Mouse (Mus musculus) myocyte (in vitro differentiated cells): ENCODE results near the gene Cacna1a. TPM values are rescaled to one million over a fixed set of nuclear protein-coding genes. Genes with fewer than 3 reads are reported as not detected.
A peak's percentile ranks its signal among the peaks of the same experiment; 100 is the strongest.

Source experiments
- H3K27me3 ChIP-seq: one replicate; pipeline ENCODE4 v1.6.1; 2011; ENCODE audit not compliant: control insufficient read depth, insufficient read depth, insufficient read length
- H3K36me3 ChIP-seq: one replicate; pipeline ENCODE4 v1.6.1; 2011; ENCODE audit not compliant: control insufficient read depth, insufficient read depth
- H3K4me2 ChIP-seq: one replicate; pipeline ENCODE4 v1.6.1; 2011; ENCODE audit warnings: low read depth, control low read depth
- H3K4me3 ChIP-seq: one replicate; pipeline ENCODE4 v1.5.1; 2011; ENCODE audit warnings: mild to moderate bottlenecking, control low read depth, moderate library complexity
- H3K79me2 ChIP-seq: one replicate; pipeline ENCODE4 v1.6.1; 2011; ENCODE audit not compliant: control insufficient read depth, insufficient read depth
- H3ac ChIP-seq: one replicate; pipeline ENCODE4 v1.6.1; 2011; ENCODE audit not compliant: control insufficient read depth, insufficient read length
- CEBPB ChIP-seq: IDR thresholded peaks from 2 replicates; pipeline ENCODE4 v1.6.1; 2011; ENCODE audit warnings: mild to moderate bottlenecking, moderate library complexity; ENCODE audit not compliant: poor library complexity, insufficient read depth, severe bottlenecking
- E2F4 ChIP-seq: IDR thresholded peaks from one replicate; pipeline ENCODE4 v1.6.1; 2011; ENCODE audit warnings: mild to moderate bottlenecking, control low read depth, moderate library complexity; ENCODE audit not compliant: insufficient read depth
- MAX ChIP-seq: IDR thresholded peaks from one replicate; pipeline ENCODE4 v1.6.1; 2011; ENCODE audit warnings: low read depth, mild to moderate bottlenecking, control low read depth
- MYOD1 ChIP-seq, 3 experiments: IDR thresholded peaks; one replicate each; pipeline ENCODE4 v1.6.1; 2011; ENCODE audit warnings: control low read depth in 2 of 3, low read depth in 2 of 3, mild to moderate bottlenecking in 2 of 3, moderate library complexity in 1 of 3; ENCODE audit not compliant: insufficient read length in 2 of 3, control insufficient read depth in 1 of 3
- MYOG ChIP-seq, 3 experiments: IDR thresholded peaks; one replicate each; pipeline ENCODE4 v1.6.1; 2011; ENCODE audit warnings: control low read depth in 2 of 3, low read depth in 2 of 3, mild to moderate bottlenecking in 2 of 3; ENCODE audit not compliant: insufficient read length in 2 of 3, control insufficient read depth in 1 of 3, insufficient read depth in 1 of 3
- POLR2A ChIP-seq: IDR thresholded peaks from one replicate; pipeline ENCODE4 v1.6.1; 2011; ENCODE audit warnings: low read depth, mild to moderate bottlenecking, control low read depth, moderate library complexity; ENCODE audit not compliant: insufficient read length
- POLR2AphosphoS2 ChIP-seq: IDR thresholded peaks from one replicate; pipeline ENCODE4 v1.6.1; 2011; ENCODE audit warnings: low read depth, control low read depth; ENCODE audit not compliant: insufficient read length
- REST ChIP-seq: IDR thresholded peaks from one replicate; pipeline ENCODE4 v1.6.1; 2011; ENCODE audit warnings: mild to moderate bottlenecking, control low read depth, moderate library complexity; ENCODE audit not compliant: insufficient read depth, insufficient read length
- SRF ChIP-seq: IDR thresholded peaks from one replicate; pipeline ENCODE4 v1.6.1; 2011; ENCODE audit warnings: low read depth; ENCODE audit not compliant: control insufficient read depth, insufficient read length
- TCF12 ChIP-seq: IDR thresholded peaks from one replicate; pipeline ENCODE4 v1.6.1; 2011; ENCODE audit warnings: mild to moderate bottlenecking, control low read depth; ENCODE audit not compliant: poor library complexity, insufficient read depth, severe bottlenecking
- TCF3 ChIP-seq: IDR thresholded peaks from one replicate; pipeline ENCODE4 v1.6.1; 2011; ENCODE audit warnings: low read depth, control low read depth; ENCODE audit not compliant: insufficient read length
- USF1 ChIP-seq: IDR thresholded peaks from one replicate; pipeline ENCODE4 v1.6.1; 2011; ENCODE audit warnings: low read depth, mild to moderate bottlenecking, control low read depth, moderate library complexity
- polyA plus RNA-seq: library from polyadenylated mRNA; unstranded; fragments of >200 nt; fragmentation: generic; extraction: Trizol; gene quantifications from one replicate; pipeline ENCODE4 v1.2.1, GENCODE M21; 2012; ENCODE audit warnings: missing spikeins

The Cacna1a gene
- polyA plus RNA-seq, 1 experiment: 1.8 TPM

- H3ac ChIP-seq: no peak overlapping the region
- H3K36me3 ChIP-seq: no peaks in the 10 kb centered on the region
- no peak overlapping the region for H3K4me2 ChIP-seq
- no peaks in the 10 kb centered on the region for H3K27me3 ChIP-seq
- H3K4me3 ChIP-seq: no peak overlapping the region
- H3K79me2 ChIP-seq: no peaks in the 10 kb centered on the region
- TF ChIP-seq POLR2A (no peak), POLR2AphosphoS2 (no peak), TCF12 (no peak), MYOD1 (IDR thresholded peaks at IDR 0.05; ENCODE audit: control insufficient read depth in 1 of 3, insufficient read length in 2 of 3, low read depth in 2 of 3) (no peak), CEBPB (no peak), MAX (no peak), SRF (no peak), USF1 (no peak), MYOG (IDR thresholded peaks at IDR 0.05; ENCODE audit: control insufficient read depth in 1 of 3, insufficient read depth in 1 of 3, insufficient read length in 2 of 3, low read depth in 2 of 3) (no peak), REST (no peak), TCF3 (no peak), E2F4 (no peak)
Measured at GRCm38 (mm10) chr8:84636051-84636691, 247.9 kb downstream of the Cacna1a start.

GRCm38 (mm10) chr8:84637946-84638554 lies 249.8 kb downstream of the Cacna1a start:
- H3ac ChIP-seq: no peak overlapping the region
- no peaks in the 10 kb centered on the region for H3K36me3 ChIP-seq
- no peak for TF ChIP-seq REST
- TF ChIP-seq MYOD1 (IDR thresholded peaks at IDR 0.05; ENCODE audit: control insufficient read depth in 1 of 3, insufficient read length in 2 of 3, low read depth in 2 of 3): no peak
- TF ChIP-seq POLR2A: no peak
- no peak for TF ChIP-seq E2F4
- TF ChIP-seq MAX: no peak
- no peak for TF ChIP-seq CEBPB
- TF ChIP-seq SRF: no peak
- no peak for TF ChIP-seq TCF3
- TF ChIP-seq MYOG (IDR thresholded peaks at IDR 0.05; ENCODE audit: control insufficient read depth in 1 of 3, insufficient read depth in 1 of 3, insufficient read length in 2 of 3, low read depth in 2 of 3): no peak
- TF ChIP-seq POLR2AphosphoS2: no peak
- no peak for TF ChIP-seq TCF12
- peak overlapping the region; percentile 32 for H3K4me3 ChIP-seq
- H3K79me2 ChIP-seq: no peaks in the 10 kb centered on the region
- peak overlapping the region; percentile 76 for H3K4me2 ChIP-seq
- no peaks in the 10 kb centered on the region for H3K27me3 ChIP-seq

GRCm38 (mm10) chr8:84638555-84639161 lies 250.4 kb downstream of the Cacna1a start:
- Histone ChIP-seq H3K27me3 (no peaks in the 10 kb centered on the region), H3K4me3 (peak overlapping the region; percentile 32), H3ac (peak overlapping the region; percentile 41), H3K36me3 (no peaks in the 10 kb centered on the region), H3K4me2 (peak overlapping the region; percentile 76), H3K79me2 (no peaks in the 10 kb centered on the region)
- TF ChIP-seq POLR2A (peak; percentile 24), MYOG (IDR thresholded peaks at IDR 0.05; ENCODE audit: control insufficient read depth in 1 of 3, insufficient read depth in 1 of 3, insufficient read length in 2 of 3, low read depth in 2 of 3) (peak in 2 of 3 experiments; percentile 32 to 36), TCF12 (no peak), E2F4 (no peak), MYOD1 (IDR thresholded peaks at IDR 0.05; ENCODE audit: control insufficient read depth in 1 of 3, insufficient read length in 2 of 3, low read depth in 2 of 3) (peak in 2 of 3 experiments; percentile 26 to 60), REST (no peak), TCF3 (no peak)

GRCm38 (mm10) chr8:84639162-84640009 lies 251.1 kb downstream of the Cacna1a start:
- Histone ChIP-seq H3K4me2 (peak overlapping the region; percentile 88), H3K27me3 (no peaks in the 10 kb centered on the region), H3K36me3 (no peaks in the 10 kb centered on the region), H3ac (peak overlapping the region; percentile 41), H3K4me3 (peak overlapping the region; percentile 32), H3K79me2 (no peaks in the 10 kb centered on the region)
- TF ChIP-seq POLR2AphosphoS2: peak; percentile 55
- TF ChIP-seq MAX: no peak
- TF ChIP-seq MYOD1 (IDR thresholded peaks at IDR 0.05; ENCODE audit: control insufficient read depth in 1 of 3, insufficient read length in 2 of 3, low read depth in 2 of 3): peak in 1 of 3 experiments; percentile 21
- no peak for TF ChIP-seq CEBPB
- peak; percentile 1 for TF ChIP-seq TCF3
- TF ChIP-seq E2F4: peak; percentile 11
- TF ChIP-seq POLR2A: peak; percentile 74
- no peak for TF ChIP-seq REST
- TF ChIP-seq USF1: no peak
- no peak for TF ChIP-seq TCF12
- TF ChIP-seq SRF: no peak
- TF ChIP-seq MYOG (IDR thresholded peaks at IDR 0.05; ENCODE audit: control insufficient read depth in 1 of 3, insufficient read depth in 1 of 3, insufficient read length in 2 of 3, low read depth in 2 of 3): peak in 1 of 3 experiments; percentile 35
